Mouse (Mus musculus) mature B cell (primary cell): ENCODE results near the gene Rtf1.
"Not testable (repeated sequence)": the region's sequence is repeated elsewhere in the genome, so short reads cannot be mapped to it uniquely, and the experiment has no call there.

Experiments used
- in situ Hi-C: fragments of 300-500 bp; cut with MboI; formaldehyde crosslinking; loops from 2 replicates; pipeline ENCODE4 v1.14.3; 2019

Rtf1 gene

GRCm38 (mm10) chr2:119674525-119675214, at the start of gene Rtf1:
Rtf1 (plus strand) TSS chr2:119675068.
- in situ Hi-C loops: no loop called here

DNA sequence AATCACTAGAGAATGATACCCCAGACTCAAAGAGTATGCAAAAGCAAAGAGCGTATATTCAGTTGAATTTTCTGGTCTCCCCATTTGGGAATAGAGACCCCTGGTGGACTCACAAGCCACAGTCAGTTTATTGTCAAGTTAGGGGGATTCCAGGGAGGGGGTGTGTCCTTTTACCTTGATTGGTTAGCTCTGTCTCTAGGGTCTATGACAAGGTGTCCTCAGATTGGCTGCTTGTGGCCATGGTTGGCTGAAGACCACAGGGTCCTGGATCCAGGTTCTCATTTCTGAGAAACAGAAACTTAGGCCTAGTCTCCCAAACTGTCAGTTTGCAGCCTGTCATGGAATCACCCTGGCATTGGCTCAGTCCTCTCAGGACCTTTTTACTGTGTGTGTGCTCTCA, 38.1 kb upstream of the Rtf1 start:
- in situ Hi-C loops: no loop called here

GRCm38 (mm10) chr2:119641214-119641912, 33.5 kb upstream of the Rtf1 start:
- in situ Hi-C loops: no loop called here

DNA sequence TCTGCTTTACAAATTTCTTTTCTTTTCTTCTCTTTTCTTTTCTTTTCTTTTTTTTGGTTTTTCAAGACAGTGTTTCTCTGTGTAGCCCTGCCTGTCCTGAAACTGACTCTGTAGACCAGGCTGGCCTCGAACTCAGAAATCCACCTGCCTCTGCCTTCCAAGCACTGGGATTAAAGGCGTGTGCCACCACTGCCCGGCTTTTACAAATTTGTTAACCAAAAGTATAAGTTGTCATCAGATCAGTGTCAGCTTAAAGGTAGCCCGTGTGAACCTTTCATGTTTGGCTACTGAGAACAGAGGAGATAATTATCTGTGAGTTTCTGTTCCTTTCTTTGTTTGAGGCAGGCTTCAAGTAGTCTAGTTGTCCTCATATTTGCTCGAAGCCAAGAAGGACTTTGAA, 30.6 kb upstream of the Rtf1 start:
- in situ Hi-C loops: no loop called here

DNA sequence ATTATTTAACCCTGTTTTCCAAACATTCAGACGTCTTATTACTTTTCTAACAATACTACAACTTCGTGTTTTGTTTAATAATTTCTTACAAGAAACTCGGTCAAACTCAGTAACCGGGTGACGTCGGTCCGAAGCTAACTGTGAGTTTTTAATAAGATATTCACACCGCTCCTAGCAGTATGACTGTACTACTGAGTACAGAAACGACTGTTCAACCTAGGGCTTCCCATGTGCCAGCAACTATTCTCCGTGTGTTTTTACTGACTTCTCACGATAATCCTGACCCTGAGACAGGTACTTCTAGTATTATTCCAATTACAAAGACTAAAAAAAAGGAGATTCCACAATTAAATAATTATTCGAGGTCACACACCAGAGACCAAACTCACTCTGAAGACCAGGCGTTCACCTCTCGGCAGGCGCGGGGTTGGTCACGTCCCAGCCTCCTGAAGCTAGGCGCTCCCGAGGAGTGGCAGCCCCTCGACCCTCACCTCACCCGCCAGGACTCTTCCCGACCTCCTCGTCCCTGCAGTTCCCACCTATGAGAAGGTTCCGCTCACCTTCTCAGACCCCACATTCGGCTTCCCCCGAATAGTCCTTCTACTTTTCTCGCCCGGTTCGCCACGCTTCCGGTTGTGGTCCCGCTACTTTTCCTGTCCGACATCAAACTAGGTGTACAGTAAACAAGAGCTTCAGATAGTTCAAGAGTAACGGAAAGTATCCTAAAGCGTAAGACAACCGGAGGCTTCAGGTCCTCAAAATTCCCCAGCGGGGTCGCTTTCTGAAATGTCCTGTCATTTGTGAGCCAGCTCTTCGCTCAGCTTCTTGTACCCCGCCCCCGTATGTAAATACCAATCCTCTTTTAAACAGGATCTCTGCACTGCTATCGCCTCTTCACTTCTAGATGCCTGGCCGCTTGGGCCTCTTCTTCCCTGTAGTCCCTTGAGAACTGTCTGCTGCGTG, 12.4 kb upstream of the Rtf1 start, which contains the start of gene Ndufaf1:
Gene Ndufaf1 (minus strand): TSS at position 608 of the 963 bp plus-strand sequence.
- in situ Hi-C loops: no loop called here

- in situ Hi-C loops: not testable (repeated sequence)
Measured at GRCm38 (mm10) chr2:119665744-119666143, 9.1 kb upstream of the Rtf1 start.

DNA sequence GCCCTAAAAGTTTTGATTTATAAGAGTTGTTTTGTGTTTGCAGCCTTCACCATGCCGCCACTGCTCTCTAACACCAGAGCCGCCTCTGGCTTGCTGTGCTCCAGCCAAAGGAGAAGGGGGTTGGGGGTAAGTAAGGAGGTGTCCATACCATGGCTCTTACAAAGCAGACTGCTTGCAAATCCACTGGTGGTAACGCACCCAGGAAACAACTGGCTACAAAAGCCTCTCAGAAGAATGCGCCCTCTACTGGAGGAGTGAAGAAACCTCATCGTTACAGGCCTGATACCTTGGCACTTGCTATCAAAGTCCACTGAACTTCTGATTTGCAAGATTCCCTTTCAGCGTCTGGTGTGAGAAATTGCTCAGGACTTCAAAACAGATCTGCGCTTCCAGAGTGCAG, 5.9 kb upstream of the Rtf1 start:
- in situ Hi-C loops: no loop called here

DNA sequence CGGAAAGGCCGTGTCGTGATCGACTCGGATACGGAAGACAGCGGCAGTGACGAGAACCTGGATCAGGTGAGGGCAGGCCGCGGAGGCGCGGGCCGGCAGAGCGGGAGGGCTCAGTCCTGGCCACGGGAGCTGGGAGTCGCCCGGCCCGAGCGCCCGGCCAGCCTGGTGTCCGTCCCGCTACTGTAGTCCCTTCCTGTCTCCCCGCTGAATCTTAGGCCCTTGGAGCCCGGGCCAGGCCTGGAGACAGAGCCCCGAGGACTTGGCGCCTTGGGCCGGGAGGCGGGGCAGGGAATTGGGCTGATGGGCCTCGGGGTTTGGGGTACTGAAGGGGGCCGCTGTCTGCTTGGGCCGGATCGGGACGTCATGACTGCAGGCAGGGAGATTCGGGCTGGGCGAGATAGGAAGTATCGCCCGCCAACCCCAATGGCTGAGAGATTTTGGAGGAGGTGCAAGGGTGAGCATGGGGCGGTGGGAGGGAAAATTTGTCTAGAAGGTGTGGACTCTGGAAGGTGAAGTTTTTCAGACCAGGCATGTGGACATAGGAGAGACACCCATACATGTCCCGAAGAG, 432 bp downstream of the Rtf1 start:
- in situ Hi-C loops: no loop called here

DNA sequence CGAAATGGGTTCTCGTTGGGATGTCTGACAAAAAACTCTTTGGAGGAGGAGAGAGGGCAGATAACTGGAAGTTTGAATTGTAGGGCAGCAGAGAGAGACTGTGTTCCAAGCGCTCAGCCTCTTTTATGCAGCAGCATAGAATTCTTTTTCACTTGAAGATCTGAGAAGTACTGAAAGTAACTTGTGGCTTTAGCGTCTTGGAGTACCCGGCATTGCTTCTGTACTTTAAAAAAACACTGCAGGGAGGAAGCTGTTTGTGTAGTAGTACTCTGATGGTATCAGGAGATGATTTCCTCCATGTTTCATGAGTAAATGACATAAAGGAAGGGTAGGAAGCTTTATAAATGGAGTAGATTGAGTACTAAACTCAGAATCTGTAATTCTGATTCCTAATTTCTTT, 963 bp downstream of the Rtf1 start:
- in situ Hi-C loops: no loop called here

DNA sequence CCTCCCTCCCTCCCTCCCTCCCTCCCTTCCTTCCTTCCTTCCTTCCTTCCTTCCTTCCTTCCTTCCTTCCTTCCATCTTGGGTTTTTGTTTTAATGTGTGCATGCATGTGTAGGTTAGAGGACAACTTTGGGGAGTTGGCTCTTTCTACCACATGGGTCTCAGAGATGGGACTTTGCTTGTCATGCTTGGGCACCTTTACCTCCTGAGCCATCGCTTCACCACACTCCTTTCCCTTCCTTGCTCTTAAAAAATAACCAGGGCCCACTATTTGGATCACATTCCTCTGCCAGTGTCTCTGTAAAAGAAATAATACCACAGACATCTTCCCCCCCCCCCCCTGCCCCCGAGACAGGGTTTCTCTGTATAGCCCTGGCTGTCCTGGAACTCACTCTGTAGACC, 8.8 kb downstream of the Rtf1 start:
- in situ Hi-C loops: no loop called here

GRCm38 (mm10) chr2:119692003-119692701, 17.3 kb downstream of the Rtf1 start:
- in situ Hi-C loops: no loop called here

DNA sequence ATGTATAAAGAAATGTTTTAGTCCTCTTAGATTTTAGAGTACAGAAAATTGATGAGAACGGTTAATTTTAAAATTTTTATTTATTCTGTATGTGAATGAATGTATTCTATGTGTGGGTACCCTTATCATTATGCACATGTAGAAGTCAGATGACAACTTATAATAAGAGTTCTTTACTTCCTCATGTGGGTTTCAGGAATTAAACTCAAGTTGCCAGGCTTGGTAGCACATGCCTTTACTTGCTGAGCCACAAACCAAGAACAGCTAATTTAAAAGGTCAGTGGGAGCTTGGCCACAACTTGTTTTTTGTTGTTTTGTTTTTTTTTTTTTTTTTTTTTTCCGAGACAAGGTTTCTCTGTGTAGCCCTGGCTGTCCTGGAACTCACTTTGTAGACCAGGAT, 20.0 kb downstream of the Rtf1 start:
- in situ Hi-C loops: no loop called here

DNA sequence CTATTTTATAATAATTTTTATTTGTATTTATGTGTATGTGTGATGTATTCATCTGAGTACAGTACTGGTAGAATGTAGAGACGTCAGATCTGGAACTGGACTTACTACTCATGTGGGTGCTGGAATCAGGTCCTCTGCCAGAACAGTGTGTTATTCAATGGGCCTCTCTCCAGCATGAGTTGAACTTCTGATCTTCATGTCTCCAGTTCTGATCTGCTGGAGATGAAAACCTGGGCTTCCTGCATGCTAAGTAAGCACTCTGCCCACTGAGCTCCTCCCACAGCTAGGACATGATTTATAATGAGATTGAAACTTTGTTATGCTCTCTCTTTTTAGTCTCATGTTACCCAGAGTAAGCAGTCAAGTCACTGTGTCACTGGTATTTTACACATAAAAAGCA, 21.2 kb downstream of the Rtf1 start:
- in situ Hi-C loops: no loop called here

DNA sequence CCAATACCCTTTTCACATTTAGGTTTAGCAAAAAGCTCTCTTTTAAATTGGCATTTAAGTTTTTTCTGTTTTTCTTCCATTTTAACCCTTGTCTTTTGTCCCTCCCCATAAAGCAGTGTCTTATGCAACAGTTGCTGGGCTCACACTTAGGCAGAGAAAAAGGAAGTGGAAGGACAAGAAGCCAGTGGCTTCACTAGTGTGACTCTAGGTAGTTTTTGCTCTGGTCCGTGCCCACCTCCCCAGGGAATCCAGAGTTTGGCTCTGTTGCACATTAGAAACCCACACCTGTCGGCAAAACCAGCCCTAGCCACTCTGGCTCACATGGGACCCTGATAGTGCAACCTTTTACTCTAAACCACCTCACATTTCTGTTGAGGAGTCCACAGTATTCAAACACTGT, 23.6 kb downstream of the Rtf1 start:
- in situ Hi-C loops: no loop called here

DNA sequence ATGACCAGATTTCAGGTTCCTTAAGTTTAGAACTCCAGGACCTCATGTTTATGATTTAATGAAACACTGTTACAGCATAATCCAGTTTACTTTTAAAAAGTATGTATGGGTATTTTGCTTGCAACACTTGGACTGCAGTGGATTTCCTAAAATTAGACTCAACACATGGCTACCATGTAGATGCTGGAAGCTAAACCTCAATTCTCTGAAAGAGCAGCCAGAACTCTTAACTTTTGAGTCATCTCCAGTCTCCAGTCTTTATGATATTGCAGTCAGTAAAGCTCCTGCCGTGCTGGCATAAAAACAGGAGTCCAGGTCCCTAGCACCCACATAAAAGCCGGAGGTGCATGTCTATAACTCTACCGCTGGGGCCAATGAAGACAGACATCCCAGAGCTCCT, 25.1 kb downstream of the Rtf1 start:
- in situ Hi-C loops: no loop called here

- in situ Hi-C loops: no loop called here
Measured at GRCm38 (mm10) chr2:119703171-119703570, 28.3 kb downstream of the Rtf1 start.

GRCm38 (mm10) chr2:119707676-119708075, 32.8 kb downstream of the Rtf1 start:
- in situ Hi-C loops: no loop called here

DNA sequence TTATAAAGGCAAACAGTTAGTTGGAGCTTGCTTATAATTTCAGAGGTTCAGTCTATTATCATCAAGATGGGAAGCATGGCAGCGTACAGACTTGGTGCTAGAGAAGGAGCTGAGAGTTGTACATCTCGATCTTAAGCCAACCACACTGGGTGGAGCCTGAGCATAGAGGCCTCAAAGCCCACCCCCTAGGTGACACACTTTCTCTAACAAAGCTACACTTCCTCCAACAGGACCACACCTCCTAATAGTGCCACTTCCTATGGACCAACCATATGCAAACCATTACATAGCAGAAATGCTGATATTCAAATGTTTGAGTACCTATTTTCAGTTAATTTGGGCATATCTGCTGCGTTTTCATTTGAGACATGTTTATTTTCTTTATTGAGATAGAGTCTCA, 35.1 kb downstream of the Rtf1 start:
- in situ Hi-C loops: no loop called here

GRCm38 (mm10) chr2:119715868-119716267, 41.0 kb downstream of the Rtf1 start:
- in situ Hi-C loops: not testable (repeated sequence)

DNA sequence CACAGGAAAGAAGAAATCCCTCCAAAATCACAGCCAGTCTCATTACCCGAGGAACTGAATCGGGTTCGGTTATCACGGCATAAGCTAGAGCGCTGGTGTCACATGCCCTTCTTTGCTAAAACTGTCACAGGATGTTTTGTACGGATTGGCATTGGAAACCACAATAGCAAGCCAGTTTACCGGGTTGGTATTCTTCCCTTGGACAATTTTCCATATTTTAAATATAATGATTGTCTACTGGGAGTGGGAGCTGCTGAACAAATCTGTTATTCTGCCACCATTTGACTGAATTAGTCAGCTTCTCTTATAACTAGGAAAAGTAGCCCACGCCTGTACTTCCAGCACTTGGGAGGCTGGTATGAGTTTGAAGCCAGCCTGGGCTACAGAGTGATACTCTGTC, 46.2 kb downstream of the Rtf1 start:
- in situ Hi-C loops: no loop called here

DNA sequence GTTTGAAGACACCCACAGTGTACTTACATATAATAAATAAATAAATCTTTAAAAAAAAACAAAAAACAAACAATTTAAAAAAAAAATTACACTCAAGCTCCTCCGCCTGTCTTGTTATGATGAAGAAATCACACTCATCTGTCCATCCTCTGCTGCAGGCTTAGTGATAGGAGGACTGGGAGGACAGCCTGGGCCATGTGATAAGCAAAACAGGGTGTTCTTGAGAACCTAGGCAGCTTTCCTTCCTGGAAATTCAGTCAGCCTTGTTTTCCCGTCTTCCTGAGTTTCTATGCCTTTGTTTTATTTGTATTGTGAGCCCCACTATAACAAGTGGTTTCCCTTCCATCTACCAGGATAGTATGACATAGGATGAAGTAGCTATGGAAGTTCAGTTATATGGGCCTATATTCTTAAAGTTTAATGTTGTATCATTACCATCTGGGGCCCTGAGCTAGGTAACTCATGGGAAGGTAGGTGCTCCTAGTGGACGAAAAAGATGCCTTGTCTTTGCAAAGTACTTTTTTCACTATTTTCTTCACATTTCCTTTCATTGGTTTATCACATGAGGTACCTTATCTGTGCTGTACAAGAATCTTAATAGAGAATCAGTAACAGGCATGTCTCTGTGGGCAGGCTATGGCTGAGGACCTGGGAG, 53.0 kb downstream of the Rtf1 start:
- in situ Hi-C loops: no loop called here
